In genomic region chr1:51689461-51690223, GRCm38 (mm10) we compare ENCODE assay signal across 11 mouse cellular contexts.
DNase-seq lines count a peak whose midpoint lies in the region; TF ChIP-seq lines count a peak whose summit lies in the region.
"Had no signal": no experiment of that assay in that cellular context is flagged by ENCODE, and none has a peak within 500 bp of the region (broad histone marks: within the 10 kb centered on the region; RNA-seq: fewer than 3 reads in every experiment).

No protein-coding gene starts in this region.

- H3K27ac ChIP-seq in layer of hippocampus, adult 2 months, result no peak overlapping the region
- H3K27ac ChIP-seq: limb, embryonic 15.5 days; stomach, embryonic 15.5 days had no signal

- no peak overlapping the region for H3K4me3 ChIP-seq in layer of hippocampus, adult 2 months
- H3K4me3 ChIP-seq: limb, embryonic 15.5 days; stomach, embryonic 15.5 days had no signal

- no peak for DNase-seq in layer of hippocampus, adult 2 months (ENCODE audit: low spot score in 2 of 2)
- DNase-seq in layer of hippocampus, adult 9-10 months (ENCODE audit: low spot score), result no peak
- DNase-seq in adipocyte (ENCODE audit: low spot score), result peak; percentile 78
- peak; percentile 64 for DNase-seq in heart, adult 8-10 months (ENCODE audit: low spot score)
- DNase-seq in lung, adult 18-20 months, result peak; percentile 36 to 44
- DNase-seq in layer of hippocampus, postnatal 10 days (ENCODE audit: low spot score in 2 of 2), result no peak
- DNase-seq in yolk sac, embryonic 10.5 days (ENCODE audit: low spot score), result no peak
- DNase-seq in embryo, embryonic 11 days, result no peak
- DNase-seq: cerebellum, postnatal 25 days had no signal

- TF ChIP-seq CTCF in layer of hippocampus, adult 2 months (conservative IDR thresholded peaks at IDR 0.05), result peak; percentile 30; the same call in 1 of the 2 replicates

Comparison
In these comparisons a context has a peak if more than half of its experiments do, and no peak if none do; other contexts are left out.
1. DNase-seq: peak in adipocyte (single experiment), heart, adult 8-10 months (single experiment) and lung, adult 18-20 months (2 of 2); none in layer of hippocampus, adult 2 months (0 of 2), layer of hippocampus, adult 9-10 months (single experiment), layer of hippocampus, postnatal 10 days (0 of 2), yolk sac, embryonic 10.5 days (single experiment) and embryo, embryonic 11 days (single experiment).